Mouse (Mus musculus) kidney, embryonic 16.5 days (tissue): ENCODE data around the gene Ifitm3. TPM values are rescaled to one million over a fixed set of nuclear protein-coding genes. Genes with fewer than 3 reads are reported as not detected.
A peak's percentile ranks its signal among the peaks of the same experiment; 100 is the strongest.

ENCODE experiments used
- ATAC-seq: fragments of 200-750 bp; cut with Nextera tagmentation; 2 replicates; pipeline ENCODE4 v1.8.0; 2017; ENCODE audit warnings: moderate TSS enrichment; ENCODE audit not compliant: low FRiP score, low TSS enrichment
- H3K27ac ChIP-seq: fragments of 300-500 bp; sonication (generic); 2 replicates; pipeline ENCODE4 v1.5.1; 2014; ENCODE audit warnings: low read length
- H3K27me3 ChIP-seq: fragments of 300-500 bp; sonication (generic); 2 replicates; pipeline ENCODE4 v1.6.1; 2014; ENCODE audit warnings: low read length, control low read depth, mixed read lengths; ENCODE audit not compliant: insufficient read depth
- H3K36me3 ChIP-seq: fragments of 300-500 bp; sonication (generic); 2 replicates; pipeline ENCODE4 v1.6.1; 2014; ENCODE audit warnings: low read length, control low read depth, mixed read lengths; ENCODE audit not compliant: insufficient read depth
- H3K4me1 ChIP-seq: fragments of 300-500 bp; sonication (generic); 2 replicates; pipeline ENCODE4 v1.6.1; 2014; ENCODE audit warnings: low read length, control low read depth, mixed read lengths; ENCODE audit not compliant: insufficient read depth
- H3K4me2 ChIP-seq: fragments of 300-500 bp; sonication (generic); replicated peaks from 2 replicates; pipeline ENCODE4 v1.6.1; 2014; ENCODE audit warnings: low read depth, low read length
- H3K4me3 ChIP-seq: fragments of 300-500 bp; sonication (generic); 2 replicates; pipeline ENCODE4 v1.5.1; 2014; ENCODE audit warnings: mild to moderate bottlenecking, low read length
- H3K9ac ChIP-seq: fragments of 300-500 bp; sonication (generic); replicated peaks from 2 replicates; pipeline ENCODE4 v1.6.1; 2014; ENCODE audit warnings: low read length
- H3K9me3 ChIP-seq: fragments of 300-500 bp; sonication (generic); 2 replicates; pipeline ENCODE4 v1.6.1; 2016; ENCODE audit warnings: low read length, control low read depth
- WGBS: fragments of 180-500 bp; shearing (Covaris S2); extraction: QIAGEN DNeasy Blood & Tissue Kit; methylation state at CpG from one replicate; pipeline ENCODE4 v1.1.7; 2014; 5-methylcytosine and 5-hydroxymethylcytosine counted together
- polyA plus RNA-seq: library from polyadenylated mRNA; unstranded; fragments of >200 nt; fragmentation: Nextera tagmentation; extraction: Ambion mirVana; gene quantifications from 2 replicates; pipeline ENCODE4 v1.2.1, GENCODE M21; 2015

The Ifitm3 gene
- 210 and 234 TPM in 2 replicates for polyA plus RNA-seq

- Histone ChIP-seq H3K27me3 (no peaks in the 10 kb centered on the region), H3K4me3 (peak within 1 kb of the TSS; percentile 58), H3K9ac (peak within 1 kb of the TSS; percentile 71), H3K4me1 (peaks cover 26% of the 10 kb centered on the region), H3K9me3 (no peaks in the 10 kb centered on the region), H3K4me2 (peak within 1 kb of the TSS; percentile 59), H3K27ac (peak within 1 kb of the TSS; percentile 83), H3K36me3 (no peaks in the 10 kb centered on the region)
- 3% methylated on average over 10 of the region's 10 CpGs for WGBS
- peak; percentile 21 for ATAC-seq
These were observed at the start of gene Ifitm3 for GRCm38 (mm10) chr7:141010593-141010992. Gene Ifitm3, minus strand, starts transcription at chr7:141010770.

DNA sequence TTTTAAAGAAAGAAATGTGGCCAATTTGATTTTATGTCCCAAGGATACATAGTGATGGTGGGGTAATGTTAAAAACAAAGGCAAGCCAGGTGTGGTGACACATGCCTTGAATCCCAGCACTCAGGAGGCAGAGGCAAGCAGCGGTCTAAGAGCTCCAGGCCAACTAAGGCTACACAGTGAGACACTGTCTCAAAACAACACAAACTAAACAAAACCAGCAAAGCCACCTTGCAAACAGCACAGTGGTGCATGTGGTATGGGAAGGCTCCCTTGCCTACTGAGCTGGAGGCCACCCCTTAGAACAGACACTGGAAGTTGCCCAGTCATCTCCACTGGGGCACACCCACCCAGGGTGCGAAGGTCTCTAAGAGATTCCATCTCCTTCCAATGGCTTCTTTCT, 49.4 kb upstream of the Ifitm3 start:
- peak; percentile 19; the same call in 1 of the 2 replicates for ATAC-seq
- H3K4me1 ChIP-seq, result peaks cover 10% of the 10 kb centered on the region; the same call in 1 of the 2 replicates
- H3K9ac ChIP-seq, result peak overlapping the region; percentile 77
- H3K4me2 ChIP-seq, result peak overlapping the region; percentile 90
- H3K36me3 ChIP-seq, result no peaks in the 10 kb centered on the region
- no peaks in the 10 kb centered on the region for H3K9me3 ChIP-seq
- H3K4me3 ChIP-seq, result peak overlapping the region; percentile 58
- 59% methylated on average over 2 of the region's 2 CpGs for WGBS
- no peaks in the 10 kb centered on the region for H3K27me3 ChIP-seq
- H3K27ac ChIP-seq, result no peak overlapping the region

GRCm38 (mm10) chr7:141058601-141059341, 48.2 kb upstream of the Ifitm3 start:
- H3K27ac ChIP-seq, result no peak overlapping the region
- no peaks in the 10 kb centered on the region for H3K36me3 ChIP-seq
- peaks cover 10% of the 10 kb centered on the region; the same call in 1 of the 2 replicates for H3K4me1 ChIP-seq
- no peaks in the 10 kb centered on the region for H3K27me3 ChIP-seq
- no peaks in the 10 kb centered on the region for H3K9me3 ChIP-seq
- no peak overlapping the region for H3K4me2 ChIP-seq
- H3K9ac ChIP-seq, result no peak overlapping the region
- 92% methylated on average over 14 of the region's 14 CpGs for WGBS
- ATAC-seq, result no peak
- no peak overlapping the region for H3K4me3 ChIP-seq

- ATAC-seq, result no peak
- Histone ChIP-seq H3K27ac (no peak overlapping the region), H3K4me2 (no peak overlapping the region), H3K36me3 (no peaks in the 10 kb centered on the region), H3K9me3 (no peaks in the 10 kb centered on the region), H3K27me3 (no peaks in the 10 kb centered on the region), H3K4me3 (no peak overlapping the region), H3K9ac (no peak overlapping the region), H3K4me1 (peaks cover 10% of the 10 kb centered on the region; the same call in 1 of the 2 replicates)
- WGBS, result 96% methylated on average over 1 of the region's 1 CpGs
These were observed 47.0 kb upstream of the Ifitm3 start for GRCm38 (mm10) chr7:141057541-141057940.

GRCm38 (mm10) chr7:141056976-141057375, 46.4 kb upstream of the Ifitm3 start:
- Histone ChIP-seq H3K27ac (no peak overlapping the region), H3K27me3 (no peaks in the 10 kb centered on the region), H3K9me3 (no peaks in the 10 kb centered on the region), H3K4me3 (no peak overlapping the region), H3K4me1 (peaks cover 10% of the 10 kb centered on the region; the same call in 1 of the 2 replicates), H3K4me2 (no peak overlapping the region), H3K9ac (no peak overlapping the region), H3K36me3 (no peaks in the 10 kb centered on the region)
- WGBS, result 87% methylated on average over 6 of the region's 6 CpGs
- no peak for ATAC-seq

DNA sequence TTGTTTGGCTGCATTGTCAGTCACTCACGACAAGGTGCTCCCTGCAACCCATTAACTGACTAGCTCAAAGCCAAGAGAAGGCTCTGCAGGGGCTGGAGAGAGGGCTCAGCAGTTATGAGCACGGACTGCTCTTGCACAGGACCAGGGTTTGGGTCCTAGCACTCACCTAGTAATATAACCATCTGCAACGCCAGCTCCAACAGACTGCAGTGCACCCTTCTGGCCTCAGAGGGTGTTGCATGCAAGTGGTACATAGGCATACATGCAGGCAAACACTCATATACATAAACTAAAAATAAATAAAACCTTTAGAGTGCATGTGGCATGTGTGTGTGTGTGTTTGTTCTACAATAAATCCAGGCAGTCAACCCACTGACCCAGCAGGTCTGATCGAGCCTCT, 45.2 kb upstream of the Ifitm3 start:
- no peak overlapping the region for H3K27ac ChIP-seq
- no peaks in the 10 kb centered on the region for H3K27me3 ChIP-seq
- no peaks in the 10 kb centered on the region for H3K36me3 ChIP-seq
- H3K9ac ChIP-seq, result no peak overlapping the region
- H3K9me3 ChIP-seq, result no peaks in the 10 kb centered on the region
- H3K4me3 ChIP-seq, result no peak overlapping the region
- 86% methylated on average over 4 of the region's 4 CpGs for WGBS
- peaks cover 5% of the 10 kb centered on the region; the same call in 1 of the 2 replicates for H3K4me1 ChIP-seq
- H3K4me2 ChIP-seq, result no peak overlapping the region
- ATAC-seq, result no peak

GRCm38 (mm10) chr7:141052421-141052820, 41.9 kb upstream of the Ifitm3 start:
- H3K4me2 ChIP-seq, result no peak overlapping the region
- H3K36me3 ChIP-seq, result no peaks in the 10 kb centered on the region
- WGBS, result 83% methylated on average over 2 of the region's 2 CpGs
- H3K4me1 ChIP-seq, result peaks cover 9% of the 10 kb centered on the region; the same call in 1 of the 2 replicates
- H3K4me3 ChIP-seq, result no peak overlapping the region
- no peaks in the 10 kb centered on the region for H3K27me3 ChIP-seq
- no peak overlapping the region for H3K9ac ChIP-seq
- no peak overlapping the region for H3K27ac ChIP-seq
- no peaks in the 10 kb centered on the region for H3K9me3 ChIP-seq
- no peak for ATAC-seq

- H3K4me3 ChIP-seq, result no peak overlapping the region
- no peaks in the 10 kb centered on the region for H3K9me3 ChIP-seq
- H3K9ac ChIP-seq, result no peak overlapping the region
- H3K4me1 ChIP-seq, result peaks cover 13% of the 10 kb centered on the region; the same call in 1 of the 2 replicates
- H3K27ac ChIP-seq, result no peak overlapping the region
- no peak for ATAC-seq
- 85% methylated on average over 4 of the region's 4 CpGs for WGBS
- H3K36me3 ChIP-seq, result no peaks in the 10 kb centered on the region
- H3K4me2 ChIP-seq, result no peak overlapping the region
- H3K27me3 ChIP-seq, result no peaks in the 10 kb centered on the region
These were observed 41.4 kb upstream of the Ifitm3 start for GRCm38 (mm10) chr7:141052016-141052415.

- 70% methylated on average over 17 of the region's 17 CpGs for WGBS
- Histone ChIP-seq H3K4me1 (peaks cover 19% of the 10 kb centered on the region; the same call in 1 of the 2 replicates), H3K9me3 (no peaks in the 10 kb centered on the region), H3K36me3 (no peaks in the 10 kb centered on the region), H3K27ac (no peak overlapping the region), H3K4me2 (no peak overlapping the region), H3K9ac (no peak overlapping the region), H3K27me3 (no peaks in the 10 kb centered on the region), H3K4me3 (no peak overlapping the region)
- no peak for ATAC-seq
These were observed 40.6 kb upstream of the Ifitm3 start for GRCm38 (mm10) chr7:141051060-141051685.

GRCm38 (mm10) chr7:141049326-141049725, 38.8 kb upstream of the Ifitm3 start:
- Histone ChIP-seq H3K9ac (no peak overlapping the region), H3K4me3 (no peak overlapping the region), H3K9me3 (no peaks in the 10 kb centered on the region), H3K27me3 (no peaks in the 10 kb centered on the region), H3K36me3 (no peaks in the 10 kb centered on the region), H3K4me2 (no peak overlapping the region), H3K4me1 (peaks cover 19% of the 10 kb centered on the region; the same call in 1 of the 2 replicates), H3K27ac (no peak overlapping the region)
- 66% methylated on average over 2 of the region's 2 CpGs for WGBS
- no peak for ATAC-seq
